Mouse (Mus musculus) thymus, adult 2 months (tissue): ENCODE measurements around the gene Lca5.

ENCODE experiments used
- CTCF ChIP-seq: fragments of 200-500 bp; IDR thresholded peaks from 2 replicates; pipeline ENCODE4 v1.5.1; 2012; ENCODE audit warnings: mild to moderate bottlenecking, control low read depth, low read length, moderate library complexity, borderline replicate concordance; ENCODE audit not compliant: control insufficient read depth, poor library complexity, insufficient read depth; ENCODE audit errors: extremely low read depth
- POLR2A ChIP-seq: fragments of 200-500 bp; IDR thresholded peaks from 2 replicates; pipeline ENCODE4 v1.6.1; 2012; ENCODE audit warnings: mild to moderate bottlenecking, low read length, control low read depth, moderate library complexity; ENCODE audit not compliant: control insufficient read depth, poor library complexity, insufficient read depth; ENCODE audit errors: extremely low read depth

DNA sequence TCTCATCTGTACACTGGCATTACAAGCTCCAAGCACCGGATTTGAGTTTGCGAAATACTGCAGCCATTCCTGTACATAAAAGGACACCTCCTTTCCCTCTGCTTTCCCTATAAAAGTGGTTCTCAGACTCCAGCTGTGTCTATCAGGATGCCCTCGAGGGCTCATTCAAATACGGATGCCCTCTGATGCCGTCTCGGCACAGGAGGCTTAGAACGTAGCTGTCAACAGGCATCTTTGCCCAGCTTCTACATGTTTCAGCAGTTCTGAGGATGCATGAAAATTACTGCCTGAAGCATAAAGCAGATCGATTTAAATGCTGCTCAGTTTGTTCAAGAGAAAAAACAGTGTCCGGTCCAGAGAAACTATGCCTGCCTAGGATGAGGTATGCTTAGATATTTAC lies 51.4 kb downstream of the Lca5 start:
- no peak for TF ChIP-seq POLR2A
- no peak for TF ChIP-seq CTCF
